Mouse (Mus musculus) retina, adult 2 months (tissue): ENCODE data around the gene Dnah9.

Source experiments
- DNase-seq: peaks from one replicate; pipeline ENCODE4 v3.0.0-alpha.2; 2012; ENCODE audit warnings: low read depth, low spot score

The Dnah9 gene

DNA sequence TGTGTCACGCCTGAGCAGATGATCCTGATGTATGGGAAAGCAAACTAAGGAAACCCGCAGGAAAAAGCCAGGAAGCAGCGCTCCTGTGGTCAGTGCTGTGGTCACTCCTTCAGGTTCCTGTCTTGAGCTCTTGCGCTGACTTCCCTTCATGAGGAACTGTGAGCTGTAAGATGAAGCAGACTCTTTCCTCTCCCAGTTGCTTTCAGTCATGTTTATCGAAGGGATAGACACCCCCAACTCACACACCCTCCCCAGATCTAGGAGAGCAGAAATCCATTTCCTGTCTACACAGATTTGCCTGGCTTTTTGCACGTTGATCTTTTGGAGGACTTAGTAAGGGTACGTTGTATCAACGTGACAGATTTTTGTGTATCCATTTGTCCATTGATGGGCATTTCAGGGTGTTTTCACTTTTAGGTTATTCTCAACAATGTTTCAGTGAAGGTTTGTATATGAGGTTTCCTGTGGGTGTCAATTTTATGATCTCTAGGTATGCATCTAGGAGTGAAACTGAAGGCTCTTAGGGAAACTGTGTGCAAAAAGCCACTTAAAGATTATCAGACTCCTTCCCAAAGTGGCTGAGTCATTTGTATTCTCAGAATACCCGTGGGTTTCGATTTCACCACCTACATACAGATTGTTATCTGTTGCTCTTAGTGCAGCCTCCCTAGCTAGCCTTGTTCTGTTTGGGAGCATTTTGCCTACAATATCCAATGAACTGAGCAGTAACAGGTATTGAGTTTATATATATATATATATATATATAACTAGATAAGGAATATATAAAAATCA is 373.7 kb downstream of the Dnah9 start:
- DNase-seq = no peak

GRCm38 (mm10) chr11:65788154-65788553 is 380.2 kb downstream of the Dnah9 start, which contains the start of gene Map2k4:
Gene Map2k4, minus strand, starts transcription at chr11:65788297.
- peak; percentile 82 for DNase-seq

- DNase-seq = peak; percentile 6
Observed at GRCm38 (mm10) chr11:65787421-65788151, 380.8 kb downstream of the Dnah9 start.

DNA sequence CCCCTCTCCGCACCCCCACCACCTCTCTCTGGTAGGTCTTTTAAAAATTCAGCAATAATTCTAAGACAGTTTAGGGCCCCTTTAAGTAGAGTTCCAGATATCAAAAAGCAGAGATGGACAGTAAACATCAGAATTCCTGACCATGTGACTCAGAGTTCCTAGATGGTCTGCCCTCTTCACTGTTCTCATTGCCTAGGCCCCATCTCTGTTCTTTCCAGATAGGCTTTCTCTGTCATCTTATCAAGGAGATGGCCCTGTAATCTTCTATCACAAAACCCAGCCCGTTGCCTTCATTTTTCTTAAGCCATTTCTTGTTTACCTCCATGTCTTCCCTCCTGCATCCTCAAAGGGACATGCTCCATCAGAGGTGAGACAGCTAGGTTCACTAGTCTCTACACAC is 382.2 kb downstream of the Dnah9 start:
- no peak for DNase-seq

DNA sequence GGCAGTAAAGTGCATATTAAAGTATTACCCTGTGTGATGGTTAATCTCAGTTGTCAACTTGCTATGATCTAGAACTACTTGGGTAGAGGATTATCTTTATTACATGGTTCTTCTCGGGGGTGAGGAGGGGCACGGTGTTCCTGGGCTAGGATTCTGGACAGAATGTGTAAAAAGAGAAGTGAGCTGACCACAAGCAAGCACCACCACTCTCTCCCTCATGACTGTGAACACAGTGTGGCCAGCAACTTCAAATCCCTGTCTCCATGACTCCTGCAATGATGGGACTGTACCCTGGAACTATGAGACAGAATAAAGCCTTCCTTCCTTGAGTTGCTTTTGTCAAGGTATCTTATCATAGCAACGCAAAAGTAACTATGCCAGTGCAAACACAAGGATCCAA is 386.8 kb downstream of the Dnah9 start:
- no peak for DNase-seq
